Mouse (Mus musculus) erythroblast, embryonic 14.5 days (primary cell): ENCODE measurements around the gene Pak2.

Experiments
- GATA1 ChIP-seq: IDR thresholded peaks from 2 replicates; pipeline ENCODE4 v1.6.1; 2012; ENCODE audit warnings: low read length, inconsistent platforms, mixed read lengths
- TAL1 ChIP-seq: IDR thresholded peaks from 3 replicates; pipeline ENCODE4 v1.6.1; 2012; ENCODE audit warnings: low read length, inconsistent platforms, mixed read lengths

- TF ChIP-seq TAL1 (no peak), GATA1 (no peak)
Observed at GRCm38 (mm10) chr16:32124020-32124419, 44.9 kb upstream of the Pak2 start.
